In genomic region chr9:124422427-124422826, GRCm38 (mm10) we compare ENCODE assay signal across 8 mouse cellular contexts. TPM values are rescaled to one million over a fixed set of nuclear protein-coding genes. Genes with fewer than 3 reads are reported as not detected.
DNase-seq lines count a peak whose midpoint lies in the region; ATAC-seq and TF ChIP-seq lines count a peak whose summit lies in the region.

No protein-coding gene starts in this region.

- no peaks in the 10 kb centered on the region for H3K9me3 ChIP-seq in hindbrain, embryonic 14.5 days (ENCODE audit: control insufficient read depth, low read length)
- no peaks in the 10 kb centered on the region for H3K9me3 ChIP-seq in limb, embryonic 10.5 days (replicated peaks)
- H3K9me3 ChIP-seq in midbrain, embryonic 15.5 days, result no peaks in the 10 kb centered on the region

- DNase-seq in heart, adult 2 months, result peak in 1 of 2 experiments; percentile 67
- no peak for DNase-seq in heart, adult 9 months (ENCODE audit: low spot score in 2 of 2)
- DNase-seq in adrenal gland, postnatal 10 days, result peak; percentile 84
- DNase-seq in hindbrain, embryonic 14.5 days (ENCODE audit: low spot score), result no peak
- DNase-seq in limb, embryonic 10.5 days (ENCODE audit: low spot score), result no peak
- peak; percentile 80 for DNase-seq in thymus, postnatal 4 days

- ATAC-seq in hindbrain, embryonic 14.5 days (ENCODE audit: low FRiP score), result no peak
- ATAC-seq in midbrain, embryonic 15.5 days (replicated peaks), result no peak; the same call in 1 of the 2 replicates

- no peaks in the 10 kb centered on the region for H3K27me3 ChIP-seq in heart, adult 2 months (ENCODE audit: control insufficient read depth, insufficient read depth, low read length)
- H3K27me3 ChIP-seq in hindbrain, embryonic 14.5 days (ENCODE audit: control insufficient read depth, insufficient read depth, low read length), result no peaks in the 10 kb centered on the region
- no peaks in the 10 kb centered on the region for H3K27me3 ChIP-seq in limb, embryonic 10.5 days (ENCODE audit: low read depth, poor library complexity, severe bottlenecking)
- H3K27me3 ChIP-seq in midbrain, embryonic 15.5 days (replicated peaks), result no peaks in the 10 kb centered on the region

- H3K79me2 ChIP-seq in heart, adult 2 months (replicated peaks; ENCODE audit: control insufficient read depth, insufficient read depth, low read length), result no peaks in the 10 kb centered on the region

- peak overlapping the region; percentile 68 for H3K4me2 ChIP-seq in hindbrain, embryonic 14.5 days (replicated peaks)
- peak overlapping the region; percentile 71 for H3K4me2 ChIP-seq in midbrain, embryonic 15.5 days

- no peak for TF ChIP-seq EP300 in heart, adult 2 months (IDR thresholded peaks at IDR 0.05; ENCODE audit: insufficient read depth, low read depth, low read length)

- intact Hi-C loops in heart, adult 2 months (cut with DNase I), result no loop called here

- TF ChIP-seq POLR2A in heart, adult 2 months (IDR thresholded peaks at IDR 0.05; ENCODE audit: insufficient read depth, low read depth, low read length), result no peak
- TF ChIP-seq POLR2A in embryonic fibroblast, embryonic 13.5 days (IDR thresholded peaks at IDR 0.05; ENCODE audit: low read depth, low read length), result no peak; the same call in 1 of the 2 replicates

- 5% methylated on average over 23 of the region's 25 CpGs for WGBS in heart, adult 2 months
- WGBS in hindbrain, embryonic 14.5 days, result 2% methylated on average over 23 of the region's 25 CpGs
- WGBS in limb, embryonic 10.5 days, result 4% methylated on average over 23 of the region's 25 CpGs
- 4% methylated on average over 21 of the region's 25 CpGs for WGBS in midbrain, embryonic 15.5 days

- H3K27ac ChIP-seq in heart, adult 2 months, result peak overlapping the region; percentile 100
- H3K27ac ChIP-seq in embryonic fibroblast, embryonic 13.5 days (ENCODE audit: insufficient read depth, low read length), result no peak overlapping the region; the same call in 1 of the 2 replicates
- H3K27ac ChIP-seq in hindbrain, embryonic 14.5 days, result peak overlapping the region; percentile 96
- H3K27ac ChIP-seq in limb, embryonic 10.5 days, result peak overlapping the region; percentile 97
- peak overlapping the region; percentile 97 for H3K27ac ChIP-seq in midbrain, embryonic 15.5 days

- no peak for TF ChIP-seq CTCF in heart, adult 2 months (IDR thresholded peaks at IDR 0.05)
- no peak for TF ChIP-seq CTCF in embryonic fibroblast, embryonic 13.5 days (IDR thresholded peaks at IDR 0.05; ENCODE audit: borderline replicate concordance, insufficient read depth, low read length)

- H3K9ac ChIP-seq in heart, adult 2 months (ENCODE audit: low read depth, low read length), result no peak overlapping the region; the same call in 1 of the 2 replicates
- H3K9ac ChIP-seq in hindbrain, embryonic 14.5 days, result peak overlapping the region; percentile 72
- peak overlapping the region; percentile 72 for H3K9ac ChIP-seq in midbrain, embryonic 15.5 days

- H3K36me3 ChIP-seq in heart, adult 2 months (ENCODE audit: control insufficient read depth, insufficient read depth, low read length), result no peaks in the 10 kb centered on the region
- H3K36me3 ChIP-seq in hindbrain, embryonic 14.5 days (replicated peaks; ENCODE audit: control insufficient read depth, insufficient read depth), result no peaks in the 10 kb centered on the region
- H3K36me3 ChIP-seq in limb, embryonic 10.5 days, result no peaks in the 10 kb centered on the region
- no peaks in the 10 kb centered on the region for H3K36me3 ChIP-seq in midbrain, embryonic 15.5 days (replicated peaks)

- H3K4me1 ChIP-seq in heart, adult 2 months (ENCODE audit: control insufficient read depth, insufficient read depth, low read length), result no peaks in the 10 kb centered on the region
- no peaks in the 10 kb centered on the region for H3K4me1 ChIP-seq in embryonic fibroblast, embryonic 13.5 days (ENCODE audit: control insufficient read depth, insufficient read depth, low read length)
- 0 out of 2 replicates have a peak, but pooled peaks cover 3% of the 10 kb centered on the region for H3K4me1 ChIP-seq in hindbrain, embryonic 14.5 days (replicated peaks; ENCODE audit: control insufficient read depth, insufficient read depth, low read length)
- H3K4me1 ChIP-seq in limb, embryonic 10.5 days, result peaks cover 3% of the 10 kb centered on the region
- no peaks in the 10 kb centered on the region; the same call in 1 of the 2 replicates for H3K4me1 ChIP-seq in midbrain, embryonic 15.5 days

- H3K4me3 ChIP-seq in heart, adult 2 months, result peak overlapping the region; percentile 95
- H3K4me3 ChIP-seq in embryonic fibroblast, embryonic 13.5 days (ENCODE audit: insufficient read depth, low read length), result peak overlapping the region; percentile 14
- peak overlapping the region; percentile 63 for H3K4me3 ChIP-seq in hindbrain, embryonic 14.5 days (replicated peaks; ENCODE audit: low read length)
- H3K4me3 ChIP-seq in limb, embryonic 10.5 days, result peak overlapping the region; percentile 76
- peak overlapping the region; percentile 77 for H3K4me3 ChIP-seq in midbrain, embryonic 15.5 days

RNA-seq across cellular contexts. Expression of gene Ppp2r3d, which starts 54.3 kb away (rescaled TPM):
- 10 to 100 TPM; 78.8 to 90.7 TPM for total RNA-seq in heart, adult 2 months (2021)
- 117 and 142 TPM in 2 replicates for polyA plus RNA-seq in heart, adult 2 months (2012; rRNA removed)
- 100 to 1,000 TPM; 103 to 128 TPM for total RNA-seq in adrenal gland, postnatal 10 days (2021)
- 44.5 and 50.0 TPM in 2 replicates for polyA plus RNA-seq in embryonic fibroblast, embryonic 13.5 days (2011; ENCODE audit: insufficient read length, low read depth, missing spikeins)
- 150 and 154 TPM in 2 replicates for polyA plus RNA-seq in hindbrain, embryonic 14.5 days (2014; fragmentation: Nextera tagmentation; extraction: Ambion mirVana)
- polyA plus RNA-seq in limb, embryonic 10.5 days (2016; fragmentation: Nextera tagmentation; extraction: Ambion mirVana), result 113 and 131 TPM in 2 replicates
- 170 and 179 TPM in 2 replicates for polyA plus RNA-seq in midbrain, embryonic 15.5 days (2015; fragmentation: Nextera tagmentation; extraction: Ambion mirVana)

Comparison
In these comparisons a context has a peak if more than half of its experiments do, and no peak if none do; other contexts are left out.
1. DNase-seq: peak in adrenal gland, postnatal 10 days (single experiment) and thymus, postnatal 4 days (single experiment); none in heart, adult 9 months (0 of 2), hindbrain, embryonic 14.5 days (single experiment) and limb, embryonic 10.5 days (single experiment).
2. H3K4me3 ChIP-seq: peak in every context shown above with its lines; median percentile 95 in heart, adult 2 months; 77 in midbrain, embryonic 15.5 days; 76 in limb, embryonic 10.5 days; 63 in hindbrain, embryonic 14.5 days; 14 in embryonic fibroblast, embryonic 13.5 days.